Mouse (Mus musculus) liver, embryonic 14.5 days (tissue): ENCODE measurements at regions not wholly inside any gene's neighbourhood (a gene's known extent, or its start where the extent isn't known, plus 50 kb on each side); places are given as distances from the start of the nearest gene placed in this dataset.
"Not testable (repeated sequence)": the region's sequence is repeated elsewhere in the genome, so short reads cannot be mapped to it uniquely, and the experiment has no call there.

Experiments used
- CTCF ChIP-seq: IDR thresholded peaks from 2 replicates; pipeline ENCODE4 v1.5.1; 2016; ENCODE audit warnings: antibody characterized with exemption, low read depth, control low read depth
- EP300 ChIP-seq: IDR thresholded peaks from 2 replicates; pipeline ENCODE4 v1.6.1; 2016; ENCODE audit warnings: antibody characterized with exemption, low read depth

GRCm38 (mm10) chr1:136682311-136682710 lies 57.6 kb downstream of the Zfp281 start:
- TF ChIP-seq CTCF, EP300: not testable (repeated sequence)
